Mouse (Mus musculus): ENCODE measurements around the gene Myh7. TPM values are rescaled to one million over a fixed set of nuclear protein-coding genes. Genes with fewer than 3 reads are reported as not detected.

Gene Myh7
- polyA plus RNA-seq, 1 experiment from 2014 or later: 0.52 TPM

GRCm38 (mm10) chr14:55024236-55024635 is 29.8 kb upstream of the Myh7 start:
- ATAC-seq (replicated peaks; ENCODE audit: low FRiP score) (no peak; the same call in 1 of the 2 replicates), DNase-seq (ENCODE audit: low spot score) (peak; percentile 77)
- Histone ChIP-seq H3K9me3 (ENCODE audit: control insufficient read depth, low read length) (no peaks in the 10 kb centered on the region), H3K4me3 (ENCODE audit: low read depth, low read length) (no peak overlapping the region), H3K36me3 (ENCODE audit: control insufficient read depth, insufficient read depth, low read length) (peaks cover 4% of the 10 kb centered on the region), H3K4me2 (ENCODE audit: low read depth, low read length, severe bottlenecking) (no peak overlapping the region), H3K27me3 (ENCODE audit: control insufficient read depth, insufficient read depth, low read length) (no peaks in the 10 kb centered on the region), H3K9ac (ENCODE audit: low read length) (no peak overlapping the region), H3K4me1 (replicated peaks; ENCODE audit: control insufficient read depth, insufficient read depth, low read length) (peaks cover 15% of the 10 kb centered on the region), H3K27ac (ENCODE audit: low read depth, low read length) (no peak overlapping the region)
- WGBS: 66% methylated on average over 7 of the region's 7 CpGs

DNA sequence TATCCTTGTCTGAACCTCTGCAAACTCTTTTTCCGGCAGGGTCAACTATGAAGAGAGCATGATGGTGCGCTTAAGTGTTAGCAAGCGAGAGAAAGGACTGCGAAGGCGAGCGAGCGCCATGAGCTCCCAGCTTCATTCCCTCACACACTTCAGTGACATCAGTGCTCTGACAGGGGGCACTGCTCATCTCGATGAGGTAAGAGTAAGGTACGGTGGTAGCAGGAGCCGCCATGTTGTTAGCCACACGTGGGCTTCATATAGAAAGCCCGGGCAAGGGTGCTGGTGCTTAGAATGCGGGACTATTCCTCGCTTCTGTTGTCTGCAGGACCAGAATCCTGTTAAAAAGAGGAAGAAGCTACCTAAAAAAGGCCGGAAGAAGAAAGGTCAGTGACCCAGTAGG is 28.6 kb upstream of the Myh7 start:
- Histone ChIP-seq H3K9ac (ENCODE audit: low read length) (no peak overlapping the region), H3K27me3 (ENCODE audit: control insufficient read depth, insufficient read depth, low read length) (no peaks in the 10 kb centered on the region), H3K4me2 (ENCODE audit: low read depth, low read length, severe bottlenecking) (no peak overlapping the region), H3K27ac (ENCODE audit: low read depth, low read length) (no peak overlapping the region), H3K9me3 (ENCODE audit: control insufficient read depth, low read length) (no peaks in the 10 kb centered on the region), H3K4me1 (replicated peaks; ENCODE audit: control insufficient read depth, insufficient read depth, low read length) (peaks cover 7% of the 10 kb centered on the region; the same call in 1 of the 2 replicates), H3K36me3 (ENCODE audit: control insufficient read depth, insufficient read depth, low read length) (peaks cover 4% of the 10 kb centered on the region), H3K4me3 (ENCODE audit: low read depth, low read length) (no peak overlapping the region)
- no peak for DNase-seq (ENCODE audit: low spot score)
- WGBS: 96% methylated on average over 15 of the region's 15 CpGs
- ATAC-seq (replicated peaks; ENCODE audit: low FRiP score): no peak

- H3K4me2 ChIP-seq (ENCODE audit: low read depth, low read length, severe bottlenecking): no peak overlapping the region
- no peak overlapping the region for H3K27ac ChIP-seq (ENCODE audit: low read depth, low read length)
- no peaks in the 10 kb centered on the region for H3K27me3 ChIP-seq (ENCODE audit: control insufficient read depth, insufficient read depth, low read length)
- no peak overlapping the region for H3K9ac ChIP-seq (ENCODE audit: low read length)
- DNase-seq (ENCODE audit: low spot score) (no peak), ATAC-seq (replicated peaks; ENCODE audit: low FRiP score) (no peak)
- no peaks in the 10 kb centered on the region for H3K4me1 ChIP-seq (replicated peaks; ENCODE audit: control insufficient read depth, insufficient read depth, low read length)
- H3K9me3 ChIP-seq (ENCODE audit: control insufficient read depth, low read length): no peaks in the 10 kb centered on the region
- H3K4me3 ChIP-seq (ENCODE audit: low read depth, low read length): no peak overlapping the region
- H3K36me3 ChIP-seq (ENCODE audit: control insufficient read depth, insufficient read depth, low read length): peaks cover 4% of the 10 kb centered on the region
- 76% methylated on average over 9 of the region's 9 CpGs for WGBS
These were observed 26.0 kb upstream of the Myh7 start for GRCm38 (mm10) chr14:55020394-55020793.

DNA sequence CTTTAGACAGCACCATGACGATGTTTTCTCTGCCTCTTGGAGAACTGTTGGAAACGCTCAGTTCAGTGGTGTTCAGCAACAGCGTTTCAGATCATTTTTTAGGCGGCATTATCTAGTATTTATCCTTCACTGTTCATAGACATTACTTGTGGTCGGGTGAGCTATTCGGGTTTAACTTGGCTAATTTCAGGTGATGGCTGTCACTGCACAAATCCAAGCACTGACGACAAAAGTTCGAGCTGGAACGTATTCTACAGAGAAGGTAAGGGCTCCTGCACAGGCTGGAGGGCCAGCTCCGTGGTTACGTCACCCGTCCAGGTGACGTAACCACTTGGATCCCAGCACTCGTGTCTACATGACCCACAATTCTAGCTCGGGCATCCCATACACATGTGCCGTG is 22.4 kb upstream of the Myh7 start:
- no peaks in the 10 kb centered on the region for H3K4me1 ChIP-seq (replicated peaks; ENCODE audit: control insufficient read depth, insufficient read depth, low read length)
- H3K4me2 ChIP-seq (ENCODE audit: low read depth, low read length, severe bottlenecking): no peak overlapping the region
- WGBS: 94% methylated on average over 16 of the region's 16 CpGs
- H3K9ac ChIP-seq (ENCODE audit: low read length): no peak overlapping the region
- ATAC-seq (replicated peaks; ENCODE audit: low FRiP score): no peak
- no peak overlapping the region for H3K4me3 ChIP-seq (ENCODE audit: low read depth, low read length)
- peaks cover under 1% of the 10 kb centered on the region for H3K36me3 ChIP-seq (ENCODE audit: control insufficient read depth, insufficient read depth, low read length)
- H3K27ac ChIP-seq (ENCODE audit: low read depth, low read length): no peak overlapping the region
- H3K9me3 ChIP-seq (ENCODE audit: control insufficient read depth, low read length): no peaks in the 10 kb centered on the region
- H3K27me3 ChIP-seq (ENCODE audit: control insufficient read depth, insufficient read depth, low read length): no peaks in the 10 kb centered on the region
- no peak for DNase-seq (ENCODE audit: low spot score)

GRCm38 (mm10) chr14:55015767-55016111 is 21.3 kb upstream of the Myh7 start:
- H3K9me3 ChIP-seq (ENCODE audit: control insufficient read depth, low read length): no peaks in the 10 kb centered on the region
- H3K27ac ChIP-seq (ENCODE audit: low read depth, low read length): 0 out of 2 replicates have a peak overlapping the region, but pooled peaks have one; percentile 34
- H3K27me3 ChIP-seq (ENCODE audit: control insufficient read depth, insufficient read depth, low read length): no peaks in the 10 kb centered on the region
- H3K4me3 ChIP-seq (ENCODE audit: low read depth, low read length): peak overlapping the region; percentile 76
- peak overlapping the region; percentile 77 for H3K9ac ChIP-seq (ENCODE audit: low read length)
- H3K36me3 ChIP-seq (ENCODE audit: control insufficient read depth, insufficient read depth, low read length): no peaks in the 10 kb centered on the region
- no peaks in the 10 kb centered on the region for H3K4me1 ChIP-seq (replicated peaks; ENCODE audit: control insufficient read depth, insufficient read depth, low read length)
- DNase-seq (ENCODE audit: low spot score): no peak
- WGBS: under 1% methylated on average over 17 of the region's 17 CpGs
- ATAC-seq (replicated peaks; ENCODE audit: low FRiP score): no peak; the same call in 1 of the 2 replicates
- peak overlapping the region; percentile 66 for H3K4me2 ChIP-seq (ENCODE audit: low read depth, low read length, severe bottlenecking)

GRCm38 (mm10) chr14:55014991-55015766 is 20.8 kb upstream of the Myh7 start, which contains the start of gene Ngdn:
Gene Ngdn, plus strand, starts transcription at chr14:55015454.
- WGBS: under 1% methylated on average over 36 of the region's 36 CpGs
- no peaks in the 10 kb centered on the region for H3K4me1 ChIP-seq (replicated peaks; ENCODE audit: control insufficient read depth, insufficient read depth, low read length)
- ATAC-seq (replicated peaks; ENCODE audit: low FRiP score) (peak; percentile 96), DNase-seq (ENCODE audit: low spot score) (peak; percentile 99)
- peak within 1 kb of the TSS; percentile 76 for H3K4me3 ChIP-seq (ENCODE audit: low read depth, low read length)
- H3K4me2 ChIP-seq (ENCODE audit: low read depth, low read length, severe bottlenecking): peak within 1 kb of the TSS; percentile 78
- peak within 1 kb of the TSS; percentile 78 for H3K9ac ChIP-seq (ENCODE audit: low read length)
- H3K36me3 ChIP-seq (ENCODE audit: control insufficient read depth, insufficient read depth, low read length): no peaks in the 10 kb centered on the region
- H3K27ac ChIP-seq (ENCODE audit: low read depth, low read length): peak within 1 kb of the TSS; percentile 79
- H3K27me3 ChIP-seq (ENCODE audit: control insufficient read depth, insufficient read depth, low read length): no peaks in the 10 kb centered on the region
- H3K9me3 ChIP-seq (ENCODE audit: control insufficient read depth, low read length): no peaks in the 10 kb centered on the region

GRCm38 (mm10) chr14:55014591-55014990 is 20.2 kb upstream of the Myh7 start:
- Histone ChIP-seq H3K27me3 (ENCODE audit: control insufficient read depth, insufficient read depth, low read length) (no peaks in the 10 kb centered on the region), H3K36me3 (ENCODE audit: control insufficient read depth, insufficient read depth, low read length) (no peaks in the 10 kb centered on the region), H3K4me2 (ENCODE audit: low read depth, low read length, severe bottlenecking) (peak overlapping the region; percentile 78), H3K9ac (ENCODE audit: low read length) (peak overlapping the region; percentile 78), H3K4me1 (replicated peaks; ENCODE audit: control insufficient read depth, insufficient read depth, low read length) (no peaks in the 10 kb centered on the region), H3K9me3 (ENCODE audit: control insufficient read depth, low read length) (no peaks in the 10 kb centered on the region), H3K4me3 (ENCODE audit: low read depth, low read length) (peak overlapping the region; percentile 76), H3K27ac (ENCODE audit: low read depth, low read length) (peak overlapping the region; percentile 79)
- ATAC-seq (replicated peaks; ENCODE audit: low FRiP score): peak; percentile 74; the same call in 1 of the 2 replicates
- DNase-seq (ENCODE audit: low spot score): no peak
- WGBS: under 1% methylated on average over 27 of the region's 27 CpGs

- peak; percentile 65 for DNase-seq (ENCODE audit: low spot score)
- no peaks in the 10 kb centered on the region for H3K36me3 ChIP-seq (ENCODE audit: control insufficient read depth, insufficient read depth, low read length)
- H3K4me2 ChIP-seq (ENCODE audit: low read depth, low read length, severe bottlenecking): no peak overlapping the region
These were observed 16.7 kb upstream of the Myh7 start for GRCm38 (mm10) chr14:55011116-55011515.

GRCm38 (mm10) chr14:55008417-55008816 is 14.0 kb upstream of the Myh7 start:
- peaks cover 2% of the 10 kb centered on the region; the same call in 1 of the 2 replicates for H3K4me1 ChIP-seq (replicated peaks; ENCODE audit: control insufficient read depth, insufficient read depth, low read length)
- H3K36me3 ChIP-seq (ENCODE audit: control insufficient read depth, insufficient read depth, low read length): no peaks in the 10 kb centered on the region
- no peaks in the 10 kb centered on the region for H3K9me3 ChIP-seq (ENCODE audit: control insufficient read depth, low read length)
- no peak overlapping the region for H3K4me2 ChIP-seq (ENCODE audit: low read depth, low read length, severe bottlenecking)
- no peak overlapping the region for H3K27ac ChIP-seq (ENCODE audit: low read depth, low read length)
- no peak overlapping the region for H3K4me3 ChIP-seq (ENCODE audit: low read depth, low read length)
- no peak overlapping the region for H3K9ac ChIP-seq (ENCODE audit: low read length)
- DNase-seq (ENCODE audit: low spot score): no peak
- no peaks in the 10 kb centered on the region for H3K27me3 ChIP-seq (ENCODE audit: control insufficient read depth, insufficient read depth, low read length)
- WGBS: 84% methylated on average over 8 of the region's 8 CpGs
- no peak for ATAC-seq (replicated peaks; ENCODE audit: low FRiP score)

More at GRCm38 (mm10) chr14:55011116-55011515, 16.7 kb upstream of the Myh7 start:
- Histone ChIP-seq H3K9me3 (ENCODE audit: control insufficient read depth, low read length) (no peaks in the 10 kb centered on the region), H3K4me1 (replicated peaks; ENCODE audit: control insufficient read depth, insufficient read depth, low read length) (no peaks in the 10 kb centered on the region), H3K9ac (ENCODE audit: low read length) (no peak overlapping the region), H3K4me3 (ENCODE audit: low read depth, low read length) (no peak overlapping the region), H3K27ac (ENCODE audit: low read depth, low read length) (no peak overlapping the region), H3K27me3 (ENCODE audit: control insufficient read depth, insufficient read depth, low read length) (no peaks in the 10 kb centered on the region)
- no peak for ATAC-seq (replicated peaks; ENCODE audit: low FRiP score)
- 58% methylated on average over 4 of the region's 4 CpGs for WGBS

Measured in forebrain, embryonic 11.5 days (tissue).